Mouse (Mus musculus) embryonic facial prominence, embryonic 12.5 days (tissue): ENCODE measurements around the gene Ccdc27. TPM values are rescaled to one million over a fixed set of nuclear protein-coding genes. Genes with fewer than 3 reads are reported as not detected.
A peak's percentile ranks its signal among the peaks of the same experiment; 100 is the strongest.

ENCODE experiments used
- ATAC-seq: fragments of 200-750 bp; cut with Nextera tagmentation; 2 replicates; pipeline ENCODE4 v1.8.0; 2017; ENCODE audit not compliant: insufficient number of reproducible peaks, insufficient read depth, low FRiP score, low TSS enrichment
- H3K27ac ChIP-seq: fragments of 300-500 bp; sonication (generic); 2 replicates; pipeline ENCODE4 v1.5.1; 2016; ENCODE audit warnings: mild to moderate bottlenecking
- H3K27me3 ChIP-seq: fragments of 300-500 bp; sonication (generic); 2 replicates; pipeline ENCODE4 v1.6.1; 2016; ENCODE audit warnings: mild to moderate bottlenecking, moderate library complexity
- H3K36me3 ChIP-seq: fragments of 300-500 bp; sonication (generic); 2 replicates; pipeline ENCODE4 v1.6.1; 2016; ENCODE audit warnings: mild to moderate bottlenecking
- H3K4me1 ChIP-seq: fragments of 300-500 bp; sonication (generic); 2 replicates; pipeline ENCODE4 v1.6.1; 2016
- H3K4me2 ChIP-seq: fragments of 300-500 bp; sonication (generic); replicated peaks from 2 replicates; pipeline ENCODE4 v1.6.1; 2016; ENCODE audit warnings: mild to moderate bottlenecking, moderate library complexity
- H3K4me3 ChIP-seq: fragments of 300-500 bp; sonication (generic); 2 replicates; pipeline ENCODE4 v1.5.1; 2016; ENCODE audit warnings: mild to moderate bottlenecking
- H3K9ac ChIP-seq: fragments of 300-500 bp; sonication (generic); 2 replicates; pipeline ENCODE4 v1.6.1; 2016; ENCODE audit warnings: mild to moderate bottlenecking, moderate library complexity
- H3K9me3 ChIP-seq: fragments of 300-500 bp; sonication (generic); 2 replicates; pipeline ENCODE4 v1.6.1; 2016; ENCODE audit warnings: mild to moderate bottlenecking, moderate library complexity
- WGBS: fragments of 180-500 bp; shearing (Covaris S2); methylation state at CpG from one replicate; pipeline ENCODE4 v1.1.7; 2016; 5-methylcytosine and 5-hydroxymethylcytosine counted together
- polyA plus RNA-seq: library from polyadenylated mRNA; unstranded; fragments of >200 nt; fragmentation: Nextera tagmentation; extraction: Ambion mirVana; gene quantifications from 2 replicates; pipeline ENCODE4 v1.2.1, GENCODE M21; 2016

Ccdc27 gene
- not detected in 2 replicates for polyA plus RNA-seq

GRCm38 (mm10) chr4:154042577-154042976 is at the start of gene Ccdc27:
Ccdc27 (minus strand) TSS chr4:154042677.
- H3K27ac ChIP-seq = no peak within 1 kb of the TSS
- ATAC-seq = no peak
- 81% methylated on average over 9 of the region's 9 CpGs for WGBS
- no peak within 1 kb of the TSS for H3K4me3 ChIP-seq
- H3K27me3 ChIP-seq = no peaks in the 10 kb centered on the region
- H3K4me1 ChIP-seq = no peaks in the 10 kb centered on the region
- H3K36me3 ChIP-seq = no peaks in the 10 kb centered on the region
- H3K4me2 ChIP-seq = no peak within 1 kb of the TSS
- H3K9ac ChIP-seq = no peak within 1 kb of the TSS
- H3K9me3 ChIP-seq = no peaks in the 10 kb centered on the region

- Histone ChIP-seq H3K9ac (no peak overlapping the region), H3K36me3 (no peaks in the 10 kb centered on the region), H3K4me3 (no peak overlapping the region), H3K27ac (no peak overlapping the region), H3K4me2 (no peak overlapping the region), H3K4me1 (no peaks in the 10 kb centered on the region), H3K9me3 (no peaks in the 10 kb centered on the region), H3K27me3 (peaks cover 40% of the 10 kb centered on the region; the same call in 1 of the 2 replicates)
- no peak for ATAC-seq
- 68% methylated on average over 8 of the region's 8 CpGs for WGBS
Observed at GRCm38 (mm10) chr4:154091356-154091755, 48.9 kb upstream of the Ccdc27 start.

- H3K9me3 ChIP-seq = no peaks in the 10 kb centered on the region
- H3K27me3 ChIP-seq = peaks cover 27% of the 10 kb centered on the region; the same call in 1 of the 2 replicates
- no peak overlapping the region for H3K4me2 ChIP-seq
- H3K9ac ChIP-seq = no peak overlapping the region
- ATAC-seq = no peak
- no peak overlapping the region for H3K4me3 ChIP-seq
- no peak overlapping the region for H3K27ac ChIP-seq
- H3K4me1 ChIP-seq = no peaks in the 10 kb centered on the region
- H3K36me3 ChIP-seq = no peaks in the 10 kb centered on the region
- WGBS = 57% methylated on average over 5 of the region's 5 CpGs
Observed at GRCm38 (mm10) chr4:154089205-154089604, 46.7 kb upstream of the Ccdc27 start.

DNA sequence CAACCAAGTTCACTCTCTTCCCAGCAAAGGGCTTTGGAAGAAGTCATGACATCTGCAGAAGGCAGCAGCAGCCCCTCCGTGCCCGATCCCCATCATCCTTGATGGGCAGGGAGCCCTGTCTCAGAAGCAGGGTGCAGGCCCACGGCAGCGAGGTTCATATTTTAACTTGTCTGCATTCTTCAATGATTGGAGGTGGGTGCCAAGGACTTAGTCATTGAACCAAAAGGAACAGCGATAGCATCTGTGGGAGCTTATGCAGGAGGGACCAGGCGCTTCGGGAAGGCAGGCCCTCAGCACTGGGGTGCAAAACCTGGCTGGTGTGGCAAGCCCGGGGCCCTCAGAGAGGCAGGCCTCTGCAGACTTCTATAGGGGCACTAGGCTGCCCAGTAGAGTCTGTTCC is 44.0 kb upstream of the Ccdc27 start:
- Histone ChIP-seq H3K4me3 (no peak overlapping the region), H3K36me3 (no peaks in the 10 kb centered on the region), H3K27me3 (peaks cover 37% of the 10 kb centered on the region), H3K4me1 (peaks cover 4% of the 10 kb centered on the region; the same call in 1 of the 2 replicates), H3K4me2 (no peak overlapping the region), H3K9ac (no peak overlapping the region), H3K27ac (no peak overlapping the region), H3K9me3 (no peaks in the 10 kb centered on the region)
- no peak for ATAC-seq
- WGBS = 88% methylated on average over 8 of the region's 8 CpGs

DNA sequence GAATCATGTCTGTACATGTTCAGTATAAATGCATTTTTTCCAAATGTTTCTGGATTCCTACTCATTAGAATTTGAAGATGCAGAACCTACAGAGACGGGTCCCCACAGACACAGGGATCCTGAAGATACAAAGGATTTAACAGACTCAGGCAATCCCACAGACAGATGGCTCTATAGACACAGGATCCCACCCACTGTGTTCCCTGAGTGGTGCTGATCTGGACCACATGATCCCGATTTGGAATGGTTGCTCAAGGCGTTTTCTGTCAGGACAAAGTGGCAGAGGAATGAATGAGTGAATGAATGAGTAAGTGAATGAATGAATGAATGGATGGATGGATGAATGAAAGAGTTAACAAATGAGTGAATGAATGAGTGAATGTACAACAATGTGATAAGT is 43.4 kb upstream of the Ccdc27 start:
- peaks cover 9% of the 10 kb centered on the region; the same call in 1 of the 2 replicates for H3K4me1 ChIP-seq
- no peaks in the 10 kb centered on the region for H3K36me3 ChIP-seq
- WGBS = 64% methylated on average over 3 of the region's 3 CpGs
- no peak overlapping the region for H3K4me3 ChIP-seq
- H3K27ac ChIP-seq = no peak overlapping the region
- no peaks in the 10 kb centered on the region for H3K9me3 ChIP-seq
- H3K27me3 ChIP-seq = peaks cover 42% of the 10 kb centered on the region
- no peak overlapping the region for H3K4me2 ChIP-seq
- no peak overlapping the region for H3K9ac ChIP-seq
- no peak for ATAC-seq

GRCm38 (mm10) chr4:154081974-154082373 is 39.5 kb upstream of the Ccdc27 start:
- H3K9me3 ChIP-seq = no peaks in the 10 kb centered on the region
- no peak overlapping the region for H3K4me3 ChIP-seq
- WGBS = 10% methylated on average over 1 of the region's 1 CpGs
- no peak overlapping the region for H3K4me2 ChIP-seq
- H3K4me1 ChIP-seq = peaks cover 9% of the 10 kb centered on the region; the same call in 1 of the 2 replicates
- H3K9ac ChIP-seq = no peak overlapping the region
- H3K36me3 ChIP-seq = no peaks in the 10 kb centered on the region
- no peak for ATAC-seq
- peaks cover 43% of the 10 kb centered on the region for H3K27me3 ChIP-seq
- no peak overlapping the region for H3K27ac ChIP-seq

- H3K4me1 ChIP-seq = peaks cover 9% of the 10 kb centered on the region; the same call in 1 of the 2 replicates
- peaks cover 43% of the 10 kb centered on the region for H3K27me3 ChIP-seq
- H3K4me2 ChIP-seq = peak overlapping the region; percentile 32
- 1% methylated on average over 13 of the region's 13 CpGs for WGBS
- no peak overlapping the region for H3K27ac ChIP-seq
- peak overlapping the region; percentile 19; the same call in 1 of the 2 replicates for H3K9ac ChIP-seq
- no peak for ATAC-seq
- no peaks in the 10 kb centered on the region for H3K36me3 ChIP-seq
- H3K4me3 ChIP-seq = peak overlapping the region; percentile 21
- no peaks in the 10 kb centered on the region for H3K9me3 ChIP-seq
Observed at GRCm38 (mm10) chr4:154081021-154081420, 38.5 kb upstream of the Ccdc27 start.

DNA sequence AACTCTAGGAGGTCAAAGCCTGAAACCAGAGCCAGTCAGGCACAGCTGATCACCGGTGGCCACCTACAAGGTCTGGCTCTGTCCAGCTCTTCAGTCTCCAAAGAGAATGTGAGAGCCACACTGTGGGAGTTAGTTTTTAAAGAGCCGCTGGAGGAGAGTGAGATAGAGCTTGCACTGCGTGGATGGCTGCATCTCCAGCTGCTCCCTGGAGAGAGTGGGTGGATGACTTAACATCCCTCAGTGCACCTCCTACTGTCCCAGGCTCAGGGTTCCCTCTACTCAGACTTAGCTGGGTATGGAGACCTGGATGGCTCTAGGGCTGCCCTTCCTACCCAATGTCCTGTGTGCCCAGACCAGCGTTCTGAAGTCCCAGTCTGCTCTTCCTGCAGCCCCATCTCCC is 37.7 kb upstream of the Ccdc27 start:
- ATAC-seq = no peak
- no peak overlapping the region for H3K9ac ChIP-seq
- H3K27ac ChIP-seq = no peak overlapping the region
- peaks cover 45% of the 10 kb centered on the region for H3K27me3 ChIP-seq
- H3K9me3 ChIP-seq = no peaks in the 10 kb centered on the region
- 63% methylated on average over 4 of the region's 4 CpGs for WGBS
- no peak overlapping the region for H3K4me3 ChIP-seq
- H3K36me3 ChIP-seq = no peaks in the 10 kb centered on the region
- H3K4me1 ChIP-seq = peaks cover 9% of the 10 kb centered on the region; the same call in 1 of the 2 replicates
- 0 out of 2 replicates have a peak overlapping the region, but pooled peaks have one; percentile 32 for H3K4me2 ChIP-seq

GRCm38 (mm10) chr4:154071941-154072340 is 29.5 kb upstream of the Ccdc27 start:
- H3K36me3 ChIP-seq = no peaks in the 10 kb centered on the region
- no peak overlapping the region for H3K9ac ChIP-seq
- no peak overlapping the region for H3K27ac ChIP-seq
- peak overlapping the region; percentile 29 for H3K4me2 ChIP-seq
- WGBS = 12% methylated on average over 15 of the region's 16 CpGs
- no peak for ATAC-seq
- H3K4me3 ChIP-seq = no peak overlapping the region
- peaks cover 48% of the 10 kb centered on the region for H3K27me3 ChIP-seq
- no peaks in the 10 kb centered on the region for H3K9me3 ChIP-seq
- peaks cover 5% of the 10 kb centered on the region; the same call in 1 of the 2 replicates for H3K4me1 ChIP-seq

DNA sequence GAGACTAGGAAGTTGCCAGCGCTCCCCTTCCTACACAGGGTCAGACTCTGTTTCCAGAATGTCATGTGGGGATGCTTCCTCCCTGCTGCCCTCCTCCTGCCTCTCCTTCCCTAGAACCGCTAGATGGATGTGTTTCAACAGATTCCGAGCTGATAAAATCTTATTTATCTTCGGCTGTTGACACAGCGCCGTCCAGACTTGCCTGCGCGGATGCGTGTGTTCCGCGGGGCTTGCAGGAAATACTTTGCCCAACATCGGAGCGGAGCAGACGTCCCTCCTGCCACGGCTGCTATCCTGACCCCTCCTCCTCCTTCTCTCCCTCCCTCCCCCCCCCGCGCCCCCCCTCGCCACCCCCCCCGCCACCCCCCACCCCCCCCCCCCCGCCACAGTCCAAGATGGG is 29.0 kb upstream of the Ccdc27 start:
- no peak overlapping the region for H3K27ac ChIP-seq
- H3K4me2 ChIP-seq = peak overlapping the region; percentile 29
- H3K4me3 ChIP-seq = no peak overlapping the region
- no peaks in the 10 kb centered on the region for H3K9me3 ChIP-seq
- H3K27me3 ChIP-seq = peaks cover 48% of the 10 kb centered on the region
- no peak for ATAC-seq
- H3K9ac ChIP-seq = no peak overlapping the region
- H3K36me3 ChIP-seq = no peaks in the 10 kb centered on the region
- H3K4me1 ChIP-seq = peaks cover 5% of the 10 kb centered on the region; the same call in 1 of the 2 replicates
- 2% methylated on average over 15 of the region's 20 CpGs for WGBS

- Histone ChIP-seq H3K27ac (no peak overlapping the region), H3K27me3 (peaks cover 48% of the 10 kb centered on the region), H3K36me3 (no peaks in the 10 kb centered on the region), H3K9me3 (no peaks in the 10 kb centered on the region), H3K4me1 (peaks cover 5% of the 10 kb centered on the region; the same call in 1 of the 2 replicates), H3K4me2 (no peak overlapping the region), H3K9ac (no peak overlapping the region), H3K4me3 (no peak overlapping the region)
- peak; percentile 8; the same call in 1 of the 2 replicates for ATAC-seq
- 3% methylated on average over 5 of the region's 5 CpGs for WGBS
Observed at GRCm38 (mm10) chr4:154070896-154071295, 28.4 kb upstream of the Ccdc27 start.

DNA sequence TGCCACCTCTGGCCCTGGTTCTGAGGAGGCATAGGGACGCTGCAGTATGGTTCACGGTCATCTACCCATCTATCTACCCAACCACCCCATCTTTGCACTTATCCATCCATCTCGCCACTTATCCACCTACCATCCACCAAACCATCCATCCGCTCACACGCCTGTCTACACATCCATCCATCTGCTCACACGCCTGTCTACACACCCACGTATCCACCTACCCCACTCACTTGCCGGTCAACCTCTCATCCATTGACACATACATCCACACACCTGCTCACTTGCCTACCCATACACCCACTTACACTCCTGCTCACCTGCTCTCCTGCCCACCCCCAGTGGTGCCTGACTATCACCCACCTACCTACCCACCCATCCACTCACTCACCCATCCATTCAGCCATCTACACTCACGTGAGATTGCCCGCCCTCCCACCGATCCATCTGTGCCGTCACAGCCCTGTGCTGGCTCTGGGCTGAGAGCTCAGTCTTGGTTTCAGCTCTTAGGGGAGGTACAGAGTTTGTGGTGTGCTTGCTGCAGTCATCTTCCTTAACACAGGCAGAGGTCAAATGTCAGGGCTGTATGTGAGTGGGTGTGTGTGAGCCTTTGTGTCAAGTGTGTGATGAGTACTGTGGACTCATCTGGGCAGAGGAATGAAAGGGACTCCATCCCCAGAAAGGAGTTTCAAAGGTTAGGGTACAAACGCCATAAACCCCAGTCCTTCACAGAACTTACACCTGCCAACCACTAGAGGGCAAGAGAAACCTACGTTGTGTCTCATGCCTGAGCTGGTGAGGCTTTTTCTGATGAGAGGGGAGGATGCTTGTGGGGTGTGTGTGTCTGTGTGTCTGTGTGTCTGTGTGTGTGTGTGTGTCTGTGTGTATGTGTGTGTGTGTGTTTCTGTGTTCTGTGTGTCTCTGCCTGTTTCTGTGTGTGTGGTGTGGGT is 22.6 kb upstream of the Ccdc27 start:
- Histone ChIP-seq H3K27me3 (peaks cover 9% of the 10 kb centered on the region; the same call in 1 of the 2 replicates), H3K9me3 (no peaks in the 10 kb centered on the region), H3K27ac (no peak overlapping the region), H3K4me3 (no peak overlapping the region), H3K4me2 (no peak overlapping the region), H3K9ac (0 out of 2 replicates have a peak overlapping the region, but pooled peaks have one; percentile 17), H3K36me3 (no peaks in the 10 kb centered on the region), H3K4me1 (no peaks in the 10 kb centered on the region)
- 63% methylated on average over 14 of the region's 14 CpGs for WGBS
- ATAC-seq = 0 out of 2 replicates have a peak, but pooled peaks have one; percentile 7
